Comparison of ENCODE assay signal across 7 mouse cellular contexts in genomic region chr1:182951298-182951697, GRCm38 (mm10). TPM values are rescaled to one million over a fixed set of nuclear protein-coding genes. Genes with fewer than 3 reads are reported as not detected.
DNase-seq lines count a peak whose midpoint lies in the region; ATAC-seq and TF ChIP-seq lines count a peak whose summit lies in the region.

No protein-coding gene starts in this region.

- no peaks in the 10 kb centered on the region for H3K9me3 ChIP-seq in MEL (replicated peaks; ENCODE audit: insufficient read depth, low read length)
- no peaks in the 10 kb centered on the region for H3K9me3 ChIP-seq in lung, embryonic 16.5 days (ENCODE audit: control insufficient read depth, low read length)
- H3K9me3 ChIP-seq in forebrain, embryonic 13.5 days (replicated peaks), result no peaks in the 10 kb centered on the region

- no peaks in the 10 kb centered on the region for H3K36me3 ChIP-seq in MEL (ENCODE audit: control insufficient read depth in 1 of 2, insufficient read depth in 2 of 2, low read length in 2 of 2)
- H3K36me3 ChIP-seq in lung, embryonic 16.5 days (ENCODE audit: control insufficient read depth, insufficient read depth, low read length), result no peaks in the 10 kb centered on the region
- no peaks in the 10 kb centered on the region for H3K36me3 ChIP-seq in forebrain, embryonic 13.5 days (ENCODE audit: poor library complexity, severe bottlenecking)

- H3K4me1 ChIP-seq in MEL (ENCODE audit: control insufficient read depth in 1 of 2, insufficient read depth in 2 of 2, low read length in 2 of 2), result peaks cover 0 to 13% of the 10 kb centered on the region in 2 experiments; a peak in 2 of 4 replicates
- H3K4me1 ChIP-seq in lung, embryonic 16.5 days (replicated peaks; ENCODE audit: control insufficient read depth, insufficient read depth, low read length), result peaks cover 13% of the 10 kb centered on the region
- H3K4me1 ChIP-seq in forebrain, embryonic 13.5 days, result peaks cover 27% of the 10 kb centered on the region

- TF ChIP-seq POLR2A in MEL (IDR thresholded peaks at IDR 0.05; ENCODE audit: control insufficient read depth in 1 of 2, insufficient read depth in 1 of 2, low read depth in 1 of 2, low read length in 2 of 2, poor library complexity in 1 of 2), result no peak

- H3K9ac ChIP-seq in MEL (ENCODE audit: control insufficient read depth, low read depth, low read length, poor library complexity, severe bottlenecking), result no peak overlapping the region
- no peak overlapping the region for H3K9ac ChIP-seq in lung, embryonic 16.5 days (ENCODE audit: low read length)
- H3K9ac ChIP-seq in forebrain, embryonic 13.5 days, result no peak overlapping the region

- no peaks in the 10 kb centered on the region for H3K79me2 ChIP-seq in MEL (ENCODE audit: control insufficient read depth, insufficient read depth, low read length, poor library complexity)

- no peak overlapping the region for H3K4me2 ChIP-seq in lung, embryonic 16.5 days (ENCODE audit: low read depth, low read length)
- H3K4me2 ChIP-seq in forebrain, embryonic 13.5 days, result no peak overlapping the region

- no peak for TF ChIP-seq EP300 in MEL (IDR thresholded peaks at IDR 0.05; ENCODE audit: low read depth in 1 of 2, low read length in 2 of 2)

- H3K4me3 ChIP-seq in MEL (ENCODE audit: control insufficient read depth in 1 of 2, insufficient read depth in 1 of 2, low read depth in 2 of 2, low read length in 2 of 2), result no peak overlapping the region
- no peak overlapping the region for H3K4me3 ChIP-seq in lung, embryonic 16.5 days (ENCODE audit: low read length)
- H3K4me3 ChIP-seq in forebrain, embryonic 13.5 days, result no peak overlapping the region

- no peaks in the 10 kb centered on the region; a peak in 1 of 4 replicates for H3K27me3 ChIP-seq in MEL (ENCODE audit: control insufficient read depth in 1 of 2, insufficient read depth in 2 of 2, low read length in 2 of 2)
- H3K27me3 ChIP-seq in lung, embryonic 16.5 days (ENCODE audit: control insufficient read depth, insufficient read depth, low read depth, low read length), result no peaks in the 10 kb centered on the region
- peaks cover 13% of the 10 kb centered on the region for H3K27me3 ChIP-seq in forebrain, embryonic 13.5 days

- peak; percentile 55; the same call in 1 of the 2 replicates for ATAC-seq in lung, embryonic 16.5 days (ENCODE audit: low read depth)
- no peak for ATAC-seq in forebrain, embryonic 13.5 days

- TF ChIP-seq RAD21 in MEL (IDR thresholded peaks at IDR 0.05; ENCODE audit: low read depth, low read length), result no peak

- H3K27ac ChIP-seq in MEL (ENCODE audit: control insufficient read depth, low read depth, low read length), result no peak overlapping the region
- no peak overlapping the region for H3K27ac ChIP-seq in lung, embryonic 16.5 days (ENCODE audit: low read length)
- H3K27ac ChIP-seq in forebrain, embryonic 13.5 days, result no peak overlapping the region

- WGBS in lung, embryonic 16.5 days, result 40% methylated on average over 9 of the region's 9 CpGs
- 85% methylated on average over 9 of the region's 9 CpGs for WGBS in forebrain, embryonic 13.5 days

- DNase-seq in MEL (ENCODE audit: low read depth, low spot score), result peak; percentile 48
- peak; percentile 62 for DNase-seq in adipocyte (ENCODE audit: low spot score)
- peak; percentile 67 for DNase-seq in heart, adult 8-10 months (ENCODE audit: low spot score)
- DNase-seq in thymus, postnatal 10 days (ENCODE audit: low spot score in 2 of 2), result no peak
- DNase-seq in kidney, adult 11 months, result no peak

- TF ChIP-seq CTCF in MEL (IDR thresholded peaks at IDR 0.05 in 2 of 3, conservative IDR thresholded peaks at IDR 0.05 in 1 of 3; ENCODE audit: control insufficient read depth in 1 of 3, insufficient read depth in 1 of 3, low read depth in 2 of 3, low read length in 3 of 3, poor library complexity in 1 of 3, severe bottlenecking in 1 of 3), result no peak

TF ChIP-seq in MEL, 35 proteins besides CTCF, POLR2A, EP300 and RAD21:
- TF ChIP-seq UBTF (IDR thresholded peaks at IDR 0.05; ENCODE audit: borderline replicate concordance, insufficient read depth, low read depth, low read length), result no peak
- TF ChIP-seq CHD1 (IDR thresholded peaks at IDR 0.05; ENCODE audit: low read depth, low read length), result no peak
- no peak for TF ChIP-seq GABPA (IDR thresholded peaks at IDR 0.05; ENCODE audit: low read depth, low read length)
- TF ChIP-seq MAX (IDR thresholded peaks at IDR 0.05; ENCODE audit: low read length), result no peak
- TF ChIP-seq MAFK (IDR thresholded peaks at IDR 0.05; ENCODE audit: borderline replicate concordance, low read depth, low read length), result no peak
- no peak for TF ChIP-seq ZC3H11A (IDR thresholded peaks at IDR 0.05; ENCODE audit: low read depth, low read length)
- no peak for TF ChIP-seq TAL1 (IDR thresholded peaks at IDR 0.05; ENCODE audit: low read length)
- TF ChIP-seq MEF2A (IDR thresholded peaks at IDR 0.05; ENCODE audit: extremely low read depth, insufficient replicate concordance, low read depth, low read length, poor library complexity, severe bottlenecking), result no peak
- no peak for TF ChIP-seq HCFC1 (IDR thresholded peaks at IDR 0.05; ENCODE audit: low read depth, low read length)
- no peak for TF ChIP-seq TCF12 (IDR thresholded peaks at IDR 0.05; ENCODE audit: low read depth, low read length)
- no peak for TF ChIP-seq ELF1 (IDR thresholded peaks at IDR 0.05; ENCODE audit: low read depth, low read length)
- TF ChIP-seq USF1 (IDR thresholded peaks at IDR 0.05; ENCODE audit: low read depth, low read length), result no peak
- no peak for TF ChIP-seq MYB (IDR thresholded peaks at IDR 0.05; ENCODE audit: low read depth, low read length)

RNA-seq across cellular contexts. Expression of gene Tlr5, which starts 3.3 kb away (rescaled TPM):
- total RNA-seq in MEL (2012; rRNA removed), result not detected in 2 replicates
- not detected for polyA plus RNA-seq in MEL (2012; ENCODE audit: insufficient read depth in 1 of 2, insufficient read length in 2 of 2, low read depth in 1 of 2, low replicate concordance in 2 of 2, missing spikeins in 1 of 2)
- 1 to 10 TPM in 2 of 4 experiments, under 1 TPM in 2; 0.69 to 1.1 (median 0.99) TPM for total RNA-seq in heart, adult 8-10 months (2022)
- polyA plus RNA-seq in lung, embryonic 16.5 days (2015; fragmentation: Nextera tagmentation; extraction: Ambion mirVana), result 1.3 TPM in 2 replicates
- polyA plus RNA-seq in forebrain, embryonic 13.5 days (2015; fragmentation: Nextera tagmentation; extraction: Ambion mirVana), result 0.13 and 0.34 TPM in 2 replicates

Comparison
In these comparisons a context has a peak if more than half of its experiments do, and no peak if none do; other contexts are left out.
1. DNase-seq: peak in MEL (single experiment), adipocyte (single experiment) and heart, adult 8-10 months (single experiment); none in thymus, postnatal 10 days (0 of 2) and kidney, adult 11 months (single experiment).